Mouse (Mus musculus): ENCODE data around the gene Aicda. TPM values are rescaled to one million over a fixed set of nuclear protein-coding genes. Genes with fewer than 3 reads are reported as not detected.
"Not testable (repeated sequence)": the region's sequence is repeated elsewhere in the genome, so short reads cannot be mapped to it uniquely, and the experiment has no call there.

Aicda gene
- 0.20 and 0.30 TPM in 2 replicates for polyA plus RNA-seq (2015; fragmentation: Nextera tagmentation; extraction: Ambion mirVana)

- Histone ChIP-seq H3K4me1 (replicated peaks; ENCODE audit: control insufficient read depth, insufficient read depth, low read length) (peaks cover 4% of the 10 kb centered on the region), H3K27me3 (replicated peaks; ENCODE audit: control insufficient read depth, insufficient read depth, low read length) (no peaks in the 10 kb centered on the region), H3K4me2 (ENCODE audit: low read length) (no peak within 1 kb of the TSS), H3K9me3 (ENCODE audit: control insufficient read depth, low read length) (no peaks in the 10 kb centered on the region), H3K4me3 (replicated peaks; ENCODE audit: low read length) (no peak within 1 kb of the TSS), H3K27ac (ENCODE audit: low read length) (0 out of 2 replicates have a peak within 1 kb of the TSS, but pooled peaks have one; percentile 15), H3K36me3 (ENCODE audit: control insufficient read depth, insufficient read depth) (no peaks in the 10 kb centered on the region), H3K9ac (replicated peaks; ENCODE audit: low read depth, low read length) (no peak within 1 kb of the TSS)
- no peak for ATAC-seq
- WGBS: 61% methylated on average over 9 of the region's 9 CpGs
Measured at GRCm38 (mm10) chr6:122553606-122554005, at the start of gene Aicda. Gene Aicda, plus strand, starts transcription at chr6:122553801.

GRCm38 (mm10) chr6:122505041-122505440 is 48.6 kb upstream of the Aicda start:
- no peaks in the 10 kb centered on the region for H3K9me3 ChIP-seq (ENCODE audit: control insufficient read depth, low read length)
- H3K27ac ChIP-seq (ENCODE audit: low read length): no peak overlapping the region
- no peak overlapping the region for H3K9ac ChIP-seq (replicated peaks; ENCODE audit: low read depth, low read length)
- H3K27me3 ChIP-seq (replicated peaks; ENCODE audit: control insufficient read depth, insufficient read depth, low read length): no peaks in the 10 kb centered on the region
- no peaks in the 10 kb centered on the region for H3K4me1 ChIP-seq (replicated peaks; ENCODE audit: control insufficient read depth, insufficient read depth, low read length)
- no peak overlapping the region for H3K4me3 ChIP-seq (replicated peaks; ENCODE audit: low read length)
- 74% methylated on average over 4 of the region's 4 CpGs for WGBS
- no peak overlapping the region for H3K4me2 ChIP-seq (ENCODE audit: low read length)
- no peak for ATAC-seq
- no peaks in the 10 kb centered on the region for H3K36me3 ChIP-seq (ENCODE audit: control insufficient read depth, insufficient read depth)

GRCm38 (mm10) chr6:122505545-122505944 is 48.1 kb upstream of the Aicda start, which contains the start of gene Mfap5:
Gene Mfap5, plus strand, starts transcription at chr6:122505845.
- Histone ChIP-seq H3K4me3 (replicated peaks; ENCODE audit: low read length) (no peak within 1 kb of the TSS), H3K36me3 (ENCODE audit: control insufficient read depth, insufficient read depth) (no peaks in the 10 kb centered on the region), H3K27me3 (replicated peaks; ENCODE audit: control insufficient read depth, insufficient read depth, low read length) (no peaks in the 10 kb centered on the region), H3K9ac (replicated peaks; ENCODE audit: low read depth, low read length) (no peak within 1 kb of the TSS), H3K4me2 (ENCODE audit: low read length) (no peak within 1 kb of the TSS), H3K27ac (ENCODE audit: low read length) (no peak within 1 kb of the TSS), H3K4me1 (replicated peaks; ENCODE audit: control insufficient read depth, insufficient read depth, low read length) (no peaks in the 10 kb centered on the region), H3K9me3 (ENCODE audit: control insufficient read depth, low read length) (no peaks in the 10 kb centered on the region)
- 83% methylated on average over 3 of the region's 3 CpGs for WGBS
- ATAC-seq: no peak

- Histone ChIP-seq H3K4me3 (replicated peaks; ENCODE audit: low read length) (no peak overlapping the region), H3K27me3 (replicated peaks; ENCODE audit: control insufficient read depth, insufficient read depth, low read length) (no peaks in the 10 kb centered on the region), H3K4me1 (replicated peaks; ENCODE audit: control insufficient read depth, insufficient read depth, low read length) (no peaks in the 10 kb centered on the region), H3K9me3 (ENCODE audit: control insufficient read depth, low read length) (no peaks in the 10 kb centered on the region), H3K4me2 (ENCODE audit: low read length) (no peak overlapping the region), H3K9ac (replicated peaks; ENCODE audit: low read depth, low read length) (no peak overlapping the region), H3K36me3 (ENCODE audit: control insufficient read depth, insufficient read depth) (no peaks in the 10 kb centered on the region), H3K27ac (ENCODE audit: low read length) (no peak overlapping the region)
- 87% methylated on average over 8 of the region's 8 CpGs for WGBS
- ATAC-seq: no peak
Measured at GRCm38 (mm10) chr6:122508494-122508893, 45.1 kb upstream of the Aicda start.

- WGBS: 71% methylated on average over 11 of the region's 12 CpGs
- H3K27ac ChIP-seq (ENCODE audit: low read length): no peak overlapping the region
- no peaks in the 10 kb centered on the region for H3K36me3 ChIP-seq (ENCODE audit: control insufficient read depth, insufficient read depth)
- no peaks in the 10 kb centered on the region for H3K4me1 ChIP-seq (replicated peaks; ENCODE audit: control insufficient read depth, insufficient read depth, low read length)
- no peak overlapping the region for H3K4me2 ChIP-seq (ENCODE audit: low read length)
- H3K9me3 ChIP-seq (ENCODE audit: control insufficient read depth, low read length): no peaks in the 10 kb centered on the region
- no peak for ATAC-seq
- H3K27me3 ChIP-seq (replicated peaks; ENCODE audit: control insufficient read depth, insufficient read depth, low read length): no peaks in the 10 kb centered on the region
- H3K9ac ChIP-seq (replicated peaks; ENCODE audit: low read depth, low read length): no peak overlapping the region
- H3K4me3 ChIP-seq (replicated peaks; ENCODE audit: low read length): no peak overlapping the region
Measured at GRCm38 (mm10) chr6:122512914-122513878, 40.4 kb upstream of the Aicda start.

- Histone ChIP-seq H3K9me3 (ENCODE audit: control insufficient read depth, low read length) (no peaks in the 10 kb centered on the region), H3K27me3 (replicated peaks; ENCODE audit: control insufficient read depth, insufficient read depth, low read length) (no peaks in the 10 kb centered on the region), H3K9ac (replicated peaks; ENCODE audit: low read depth, low read length) (no peak overlapping the region), H3K27ac (ENCODE audit: low read length) (no peak overlapping the region), H3K36me3 (ENCODE audit: control insufficient read depth, insufficient read depth) (no peaks in the 10 kb centered on the region), H3K4me1 (replicated peaks; ENCODE audit: control insufficient read depth, insufficient read depth, low read length) (no peaks in the 10 kb centered on the region; the same call in 1 of the 2 replicates), H3K4me2 (ENCODE audit: low read length) (no peak overlapping the region), H3K4me3 (replicated peaks; ENCODE audit: low read length) (no peak overlapping the region)
- no peak for ATAC-seq
- 85% methylated on average over 3 of the region's 3 CpGs for WGBS
Measured at GRCm38 (mm10) chr6:122514312-122514711, 39.3 kb upstream of the Aicda start.

GRCm38 (mm10) chr6:122515762-122516161 is 37.8 kb upstream of the Aicda start:
- H3K27ac ChIP-seq (ENCODE audit: low read length); ATAC-seq; H3K9ac ChIP-seq (replicated peaks; ENCODE audit: low read depth, low read length); H3K4me2 ChIP-seq (ENCODE audit: low read length); H3K4me1 ChIP-seq (replicated peaks; ENCODE audit: control insufficient read depth, insufficient read depth, low read length); H3K9me3 ChIP-seq (ENCODE audit: control insufficient read depth, low read length); H3K27me3 ChIP-seq (replicated peaks; ENCODE audit: control insufficient read depth, insufficient read depth, low read length); H3K4me3 ChIP-seq (replicated peaks; ENCODE audit: low read length); H3K36me3 ChIP-seq (ENCODE audit: control insufficient read depth, insufficient read depth): not testable (repeated sequence)
- WGBS: 95% methylated on average over 2 of the region's 2 CpGs

GRCm38 (mm10) chr6:122517668-122518067 is 35.9 kb upstream of the Aicda start:
- WGBS: 69% methylated on average over 1 of the region's 1 CpGs
- Histone ChIP-seq H3K4me1 (replicated peaks; ENCODE audit: control insufficient read depth, insufficient read depth, low read length) (no peaks in the 10 kb centered on the region; the same call in 1 of the 2 replicates), H3K9me3 (ENCODE audit: control insufficient read depth, low read length) (no peaks in the 10 kb centered on the region), H3K27me3 (replicated peaks; ENCODE audit: control insufficient read depth, insufficient read depth, low read length) (no peaks in the 10 kb centered on the region), H3K36me3 (ENCODE audit: control insufficient read depth, insufficient read depth) (no peaks in the 10 kb centered on the region), H3K9ac (replicated peaks; ENCODE audit: low read depth, low read length) (no peak overlapping the region), H3K4me3 (replicated peaks; ENCODE audit: low read length) (no peak overlapping the region), H3K27ac (ENCODE audit: low read length) (no peak overlapping the region), H3K4me2 (ENCODE audit: low read length) (no peak overlapping the region)
- no peak for ATAC-seq

GRCm38 (mm10) chr6:122519384-122519783 is 34.2 kb upstream of the Aicda start:
- no peak overlapping the region for H3K9ac ChIP-seq (replicated peaks; ENCODE audit: low read depth, low read length)
- ATAC-seq: no peak
- H3K4me3 ChIP-seq (replicated peaks; ENCODE audit: low read length): no peak overlapping the region
- no peaks in the 10 kb centered on the region for H3K27me3 ChIP-seq (replicated peaks; ENCODE audit: control insufficient read depth, insufficient read depth, low read length)
- H3K4me1 ChIP-seq (replicated peaks; ENCODE audit: control insufficient read depth, insufficient read depth, low read length): no peaks in the 10 kb centered on the region; the same call in 1 of the 2 replicates
- no peak overlapping the region for H3K27ac ChIP-seq (ENCODE audit: low read length)
- H3K36me3 ChIP-seq (ENCODE audit: control insufficient read depth, insufficient read depth): no peaks in the 10 kb centered on the region
- 22% methylated on average over 2 of the region's 2 CpGs for WGBS
- H3K9me3 ChIP-seq (ENCODE audit: control insufficient read depth, low read length): no peaks in the 10 kb centered on the region
- H3K4me2 ChIP-seq (ENCODE audit: low read length): no peak overlapping the region

Measured in forebrain, embryonic 16.5 days (tissue).